Mouse (Mus musculus) adrenal gland (tissue): ENCODE results near the gene Chn2.

Experiments
- intact Hi-C: fragments of 180-260 bp; cut with DNase I; formaldehyde crosslinking; loops from one replicate; pipeline ENCODE4 v1.15.1; 2025

Gene Chn2

GRCm38 (mm10) chr6:54074454-54074853 is 35.1 kb downstream of the Chn2 start:
- intact Hi-C loops: no loop called here

GRCm38 (mm10) chr6:54075419-54075818 is 36.1 kb downstream of the Chn2 start:
- intact Hi-C loops: no loop called here

- intact Hi-C loops: no loop called here
Observed at GRCm38 (mm10) chr6:54076625-54077024, 37.3 kb downstream of the Chn2 start.

- intact Hi-C loops: no loop called here
Observed at GRCm38 (mm10) chr6:54078269-54078668, 38.9 kb downstream of the Chn2 start.

- intact Hi-C loops: no loop called here
Observed at GRCm38 (mm10) chr6:54079881-54080280, 40.5 kb downstream of the Chn2 start.

GRCm38 (mm10) chr6:54080518-54081285 is 41.3 kb downstream of the Chn2 start:
- intact Hi-C loops: no loop called here

- intact Hi-C loops: no loop called here
Observed at GRCm38 (mm10) chr6:54082576-54082975, 43.2 kb downstream of the Chn2 start.

GRCm38 (mm10) chr6:54084046-54084445 is 44.7 kb downstream of the Chn2 start:
- intact Hi-C loops: no loop called here

GRCm38 (mm10) chr6:54085009-54085408 is 45.7 kb downstream of the Chn2 start:
- intact Hi-C loops: no loop called here

GRCm38 (mm10) chr6:54088168-54088567 is 48.8 kb downstream of the Chn2 start:
- intact Hi-C loops: no loop called here

GRCm38 (mm10) chr6:54090822-54091221 is 51.5 kb downstream of the Chn2 start:
- intact Hi-C loops: no loop called here

GRCm38 (mm10) chr6:54092920-54093319 is 53.6 kb downstream of the Chn2 start:
- intact Hi-C loops: no loop called here

- intact Hi-C loops: no loop called here
Observed at GRCm38 (mm10) chr6:54096147-54096761, 56.9 kb downstream of the Chn2 start.

- intact Hi-C loops: no loop called here
Observed at GRCm38 (mm10) chr6:54096836-54097235, 57.5 kb downstream of the Chn2 start.

GRCm38 (mm10) chr6:54098339-54098738 is 59.0 kb downstream of the Chn2 start:
- intact Hi-C loops: no loop called here

GRCm38 (mm10) chr6:54099659-54100058 is 60.3 kb downstream of the Chn2 start:
- intact Hi-C loops: no loop called here

- intact Hi-C loops: no loop called here
Observed at GRCm38 (mm10) chr6:54102210-54102609, 62.9 kb downstream of the Chn2 start.

- intact Hi-C loops: no loop called here
Observed at GRCm38 (mm10) chr6:54103276-54103975, 64.1 kb downstream of the Chn2 start.

GRCm38 (mm10) chr6:54111416-54111984 is 72.1 kb downstream of the Chn2 start:
- intact Hi-C loops: no loop called here

GRCm38 (mm10) chr6:54113338-54113737 is 74.0 kb downstream of the Chn2 start:
- intact Hi-C loops: no loop called here

- intact Hi-C loops: no loop called here
Observed at GRCm38 (mm10) chr6:54114412-54114811, 75.1 kb downstream of the Chn2 start.

- intact Hi-C loops: no loop called here
Observed at GRCm38 (mm10) chr6:54116299-54116698, 76.9 kb downstream of the Chn2 start.
